Mouse (Mus musculus): ENCODE data around the gene Vmn1r104. TPM values are rescaled to one million over a fixed set of nuclear protein-coding genes. Genes with fewer than 3 reads are reported as not detected.
"Not testable (repeated sequence)": the region's sequence is repeated elsewhere in the genome, so short reads cannot be mapped to it uniquely, and the experiment has no call there.

Gene Vmn1r104
- total RNA-seq (2021), result not detected
- long read RNA-seq, result 0 reads

- not testable (repeated sequence) for DNase-seq (ENCODE audit: low spot score in 2 of 2)
Observed at GRCm38 (mm10) chr7:20533537-20533936, at the start of gene Vmn1r104. Vmn1r104 (plus strand) TSS chr7:20533837.

- not testable (repeated sequence) for DNase-seq (ENCODE audit: low spot score in 2 of 2)
Observed at GRCm38 (mm10) chr7:20510434-20510833, 23.2 kb upstream of the Vmn1r104 start, which contains the start of gene Vmn1r103. Vmn1r103 (minus strand) TSS chr7:20510534.

DNA sequence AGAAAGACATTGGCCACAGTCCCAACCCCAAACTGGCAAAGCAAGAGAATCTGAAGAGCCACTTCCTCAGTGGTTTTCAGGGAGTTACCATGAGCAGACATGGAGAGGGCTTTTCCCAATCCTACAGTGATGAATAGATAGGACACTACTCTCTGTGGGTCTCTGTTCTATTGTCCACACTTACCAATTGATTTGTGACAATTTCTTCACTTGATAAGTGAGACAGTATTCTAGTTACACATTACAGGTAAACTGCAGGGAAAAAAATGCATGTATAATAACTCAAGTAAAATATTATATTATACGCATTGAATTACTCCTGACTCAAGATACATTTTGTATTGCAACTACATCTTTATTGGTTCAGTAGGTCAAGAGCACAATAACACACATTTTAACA is 12.0 kb downstream of the Vmn1r104 start, which contains the start of gene Gm5726:
Gene Gm5726, minus strand, starts transcription at position 101 of the 400 bp plus-strand sequence.
- not testable (repeated sequence) for DNase-seq (ENCODE audit: low spot score in 2 of 2)

DNA sequence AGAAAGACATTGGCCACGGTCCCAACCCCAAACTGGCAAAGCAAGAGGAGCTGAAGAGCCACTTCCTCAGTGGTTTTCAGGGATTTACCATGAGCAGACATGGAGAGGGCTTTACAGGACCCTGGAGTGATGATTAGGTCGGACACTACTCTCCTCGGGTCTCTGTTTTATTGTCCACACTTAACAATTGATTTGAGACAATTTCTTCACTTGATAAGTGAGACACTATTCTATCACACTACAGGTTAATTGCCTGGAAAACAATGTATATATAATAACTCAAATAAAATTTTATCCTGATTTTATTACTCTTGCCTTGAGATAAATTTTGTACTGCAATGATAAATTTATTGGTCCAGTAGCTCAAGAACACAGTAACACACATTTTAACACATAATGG is 42.5 kb downstream of the Vmn1r104 start, which contains the start of gene Gm4141:
Gene Gm4141, minus strand, starts transcription at position 101 of the 400 bp plus-strand sequence.
- not testable (repeated sequence) for DNase-seq (ENCODE audit: low spot score in 2 of 2)

Other genes starting within 250 kb of the Vmn1r104 start
- not detected for gene Gm4133, start 199.8 kb upstream of the Vmn1r104 start, total RNA-seq (2021)
- gene Gm5728, start 158.4 kb upstream of the Vmn1r104 start, total RNA-seq (2021), result not detected
- gene Vmn1r100, start 115.9 kb upstream of the Vmn1r104 start, total RNA-seq (2021), result not detected
- gene Vmn1r101, start 91.2 kb upstream of the Vmn1r104 start, total RNA-seq (2021), result not detected
- gene Gm10670, start 58.9 kb upstream of the Vmn1r104 start, total RNA-seq (2021), result not detected
- not detected for gene Vmn1r103, start 23.3 kb upstream of the Vmn1r104 start, total RNA-seq (2021)
- gene Gm5726, start 11.9 kb downstream of the Vmn1r104 start, total RNA-seq (2021), result not detected
- not detected for gene Gm4141, start 42.4 kb downstream of the Vmn1r104 start, total RNA-seq (2021)
- gene Gm4513, start 65.2 kb downstream of the Vmn1r104 start, total RNA-seq (2021), result not detected
- not detected for gene Vmn1r107, start 135.1 kb downstream of the Vmn1r104 start, total RNA-seq (2021)
- not detected for gene Vmn1r111, start 169.4 kb downstream of the Vmn1r104 start, total RNA-seq (2021)
- gene Gm10668, start 196.8 kb downstream of the Vmn1r104 start, total RNA-seq (2021), result not detected
- not detected for gene Vmn1r112, start 237.3 kb downstream of the Vmn1r104 start, total RNA-seq (2021)